Mouse (Mus musculus): ENCODE measurements around the gene Bfsp1. TPM values are rescaled to one million over a fixed set of nuclear protein-coding genes. Genes with fewer than 3 reads are reported as not detected.

Bfsp1 gene
- polyA plus RNA-seq, 1 experiment from 2014 or later: 0.85 TPM

DNA sequence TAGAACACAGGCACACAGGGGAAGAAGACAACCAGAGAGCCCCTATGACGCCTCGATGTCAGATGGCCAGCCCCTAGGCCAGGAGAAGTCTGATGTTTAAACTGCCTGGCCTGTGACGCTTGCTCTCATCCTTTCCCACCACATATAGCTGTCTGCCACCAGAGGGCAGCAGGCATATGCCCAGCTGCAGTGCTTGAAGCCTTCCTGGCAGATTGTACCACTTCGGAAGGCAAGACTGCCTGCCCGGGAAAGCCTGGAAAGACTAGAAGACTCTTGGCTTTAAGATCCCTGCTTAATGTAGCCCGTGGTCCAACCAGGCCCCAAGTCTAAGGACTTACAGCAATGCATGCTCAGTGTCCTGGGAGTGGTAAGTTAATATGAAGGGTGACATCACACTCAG, 4.4 kb upstream of the Bfsp1 start:
- H3K36me3 ChIP-seq (ENCODE audit: control insufficient read depth, insufficient read depth, low read length): no peaks in the 10 kb centered on the region
- no peak overlapping the region for H3K9ac ChIP-seq (ENCODE audit: low read depth, low read length)
- no peak overlapping the region for H3K4me2 ChIP-seq (ENCODE audit: low read length)
- H3K4me1 ChIP-seq (ENCODE audit: control insufficient read depth, insufficient read depth, low read depth, low read length): peaks cover 5% of the 10 kb centered on the region; the same call in 1 of the 2 replicates
- H3K27ac ChIP-seq (ENCODE audit: low read depth, low read length): no peak overlapping the region
- no peaks in the 10 kb centered on the region for H3K27me3 ChIP-seq (replicated peaks; ENCODE audit: control insufficient read depth, insufficient read depth, low read length)
- ATAC-seq: peak; percentile 80
- no peak overlapping the region for H3K4me3 ChIP-seq (ENCODE audit: low read length)
- no peaks in the 10 kb centered on the region for H3K9me3 ChIP-seq (ENCODE audit: control insufficient read depth, low read length)
- WGBS: 6% methylated on average over 6 of the region's 6 CpGs

DNA sequence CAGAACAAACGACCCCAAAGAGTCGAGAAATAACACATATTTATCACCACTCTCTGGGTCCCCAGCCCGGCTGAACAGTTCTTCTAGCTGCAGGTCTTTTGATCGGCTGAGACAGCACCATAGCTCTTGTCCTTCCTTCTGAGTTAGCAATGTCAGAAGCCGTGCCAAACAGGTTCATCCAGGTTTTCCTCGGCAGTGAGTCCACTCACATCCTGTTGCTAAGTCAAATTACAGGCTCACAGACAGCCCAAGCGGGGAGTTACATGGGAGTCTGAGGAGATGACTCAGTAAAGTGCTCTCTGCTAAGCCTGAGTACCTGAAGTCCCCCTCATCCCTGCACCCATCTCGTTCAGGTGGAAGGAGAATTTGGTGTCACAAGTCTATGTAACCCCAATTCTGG, 1.6 kb upstream of the Bfsp1 start:
- WGBS: 68% methylated on average over 8 of the region's 8 CpGs

DNA sequence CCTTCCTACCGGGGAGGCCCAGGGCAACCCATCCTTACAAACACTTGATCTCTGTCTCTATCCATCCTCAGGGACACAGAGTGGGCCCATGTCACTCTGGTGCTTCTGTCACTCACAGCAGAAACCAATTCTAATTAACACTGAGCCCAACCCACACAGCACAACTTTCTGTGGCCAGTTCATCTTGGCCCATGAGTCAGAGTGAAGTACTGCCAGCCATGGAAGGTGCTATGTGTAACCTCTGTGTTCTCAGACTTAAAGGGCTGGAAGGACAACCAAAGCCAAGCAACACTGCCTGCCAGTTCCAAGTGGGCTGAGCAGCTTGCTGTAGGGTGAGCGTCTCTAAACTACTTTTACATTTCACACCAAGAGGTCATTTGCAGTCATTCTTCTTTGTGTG, 3.8 kb downstream of the Bfsp1 start:
- ATAC-seq: no peak
- Histone ChIP-seq H3K27me3 (replicated peaks; ENCODE audit: control insufficient read depth, insufficient read depth, low read length) (no peaks in the 10 kb centered on the region), H3K9ac (ENCODE audit: low read depth, low read length) (no peak overlapping the region), H3K4me1 (ENCODE audit: control insufficient read depth, insufficient read depth, low read depth, low read length) (peaks cover 5% of the 10 kb centered on the region; the same call in 1 of the 2 replicates), H3K4me3 (ENCODE audit: low read length) (no peak overlapping the region), H3K4me2 (ENCODE audit: low read length) (no peak overlapping the region), H3K27ac (ENCODE audit: low read depth, low read length) (no peak overlapping the region), H3K36me3 (ENCODE audit: control insufficient read depth, insufficient read depth, low read length) (no peaks in the 10 kb centered on the region), H3K9me3 (ENCODE audit: control insufficient read depth, low read length) (no peaks in the 10 kb centered on the region)
- 69% methylated on average over 2 of the region's 2 CpGs for WGBS

More for the DNA sequence above, 1.6 kb upstream of the Bfsp1 start:
- peaks cover 5% of the 10 kb centered on the region; the same call in 1 of the 2 replicates for H3K4me1 ChIP-seq (ENCODE audit: control insufficient read depth, insufficient read depth, low read depth, low read length)
- H3K27me3 ChIP-seq (replicated peaks; ENCODE audit: control insufficient read depth, insufficient read depth, low read length): no peaks in the 10 kb centered on the region
- H3K9ac ChIP-seq (ENCODE audit: low read depth, low read length): no peak overlapping the region
- H3K4me2 ChIP-seq (ENCODE audit: low read length): no peak overlapping the region
- no peaks in the 10 kb centered on the region for H3K9me3 ChIP-seq (ENCODE audit: control insufficient read depth, low read length)
- H3K27ac ChIP-seq (ENCODE audit: low read depth, low read length): no peak overlapping the region
- no peaks in the 10 kb centered on the region for H3K36me3 ChIP-seq (ENCODE audit: control insufficient read depth, insufficient read depth, low read length)
- no peak overlapping the region for H3K4me3 ChIP-seq (ENCODE audit: low read length)
- ATAC-seq: no peak

DNA sequence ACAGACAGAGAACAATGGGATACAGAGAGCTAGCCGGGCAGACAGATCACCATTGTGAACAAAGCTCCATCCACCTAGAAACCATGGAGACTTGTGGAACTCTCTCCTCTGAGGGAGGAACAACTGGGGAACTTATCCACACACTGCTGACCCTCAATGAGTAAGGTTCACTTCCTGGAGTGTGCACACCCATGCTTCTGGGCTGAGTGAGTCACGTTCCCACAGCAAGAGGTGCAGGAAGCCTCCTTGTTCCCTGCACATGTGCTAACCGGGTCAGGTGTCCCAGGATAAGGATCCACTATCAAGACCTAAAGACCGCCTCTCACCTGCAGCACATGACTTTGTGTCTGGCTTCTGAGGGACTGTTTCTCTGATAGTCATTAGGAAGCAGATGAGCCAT, 9.5 kb downstream of the Bfsp1 start:
- WGBS: 66% methylated on average over 4 of the region's 4 CpGs
- no peak overlapping the region for H3K27ac ChIP-seq (ENCODE audit: low read depth, low read length)
- H3K9me3 ChIP-seq (ENCODE audit: control insufficient read depth, low read length): no peaks in the 10 kb centered on the region
- no peaks in the 10 kb centered on the region for H3K4me1 ChIP-seq (ENCODE audit: control insufficient read depth, insufficient read depth, low read depth, low read length)
- no peaks in the 10 kb centered on the region for H3K27me3 ChIP-seq (replicated peaks; ENCODE audit: control insufficient read depth, insufficient read depth, low read length)
- no peaks in the 10 kb centered on the region for H3K36me3 ChIP-seq (ENCODE audit: control insufficient read depth, insufficient read depth, low read length)
- no peak overlapping the region for H3K4me3 ChIP-seq (ENCODE audit: low read length)
- H3K9ac ChIP-seq (ENCODE audit: low read depth, low read length): no peak overlapping the region
- ATAC-seq: no peak
- no peak overlapping the region for H3K4me2 ChIP-seq (ENCODE audit: low read length)

GRCm38 (mm10) chr2:143852295-143853275, 10.4 kb downstream of the Bfsp1 start:
- Histone ChIP-seq H3K27ac (ENCODE audit: low read depth, low read length) (no peak overlapping the region), H3K4me2 (ENCODE audit: low read length) (no peak overlapping the region), H3K4me3 (ENCODE audit: low read length) (no peak overlapping the region), H3K36me3 (ENCODE audit: control insufficient read depth, insufficient read depth, low read length) (no peaks in the 10 kb centered on the region), H3K4me1 (ENCODE audit: control insufficient read depth, insufficient read depth, low read depth, low read length) (no peaks in the 10 kb centered on the region), H3K9me3 (ENCODE audit: control insufficient read depth, low read length) (no peaks in the 10 kb centered on the region), H3K27me3 (replicated peaks; ENCODE audit: control insufficient read depth, insufficient read depth, low read length) (no peaks in the 10 kb centered on the region), H3K9ac (ENCODE audit: low read depth, low read length) (no peak overlapping the region)
- ATAC-seq: no peak
- 74% methylated on average over 18 of the region's 18 CpGs for WGBS

GRCm38 (mm10) chr2:143851354-143852221, 11.4 kb downstream of the Bfsp1 start:
- Histone ChIP-seq H3K9me3 (ENCODE audit: control insufficient read depth, low read length) (no peaks in the 10 kb centered on the region), H3K27ac (ENCODE audit: low read depth, low read length) (no peak overlapping the region), H3K4me2 (ENCODE audit: low read length) (no peak overlapping the region), H3K4me3 (ENCODE audit: low read length) (no peak overlapping the region), H3K27me3 (replicated peaks; ENCODE audit: control insufficient read depth, insufficient read depth, low read length) (no peaks in the 10 kb centered on the region), H3K36me3 (ENCODE audit: control insufficient read depth, insufficient read depth, low read length) (no peaks in the 10 kb centered on the region), H3K9ac (ENCODE audit: low read depth, low read length) (no peak overlapping the region), H3K4me1 (ENCODE audit: control insufficient read depth, insufficient read depth, low read depth, low read length) (no peaks in the 10 kb centered on the region)
- peak; percentile 80 for ATAC-seq
- 66% methylated on average over 12 of the region's 12 CpGs for WGBS

DNA sequence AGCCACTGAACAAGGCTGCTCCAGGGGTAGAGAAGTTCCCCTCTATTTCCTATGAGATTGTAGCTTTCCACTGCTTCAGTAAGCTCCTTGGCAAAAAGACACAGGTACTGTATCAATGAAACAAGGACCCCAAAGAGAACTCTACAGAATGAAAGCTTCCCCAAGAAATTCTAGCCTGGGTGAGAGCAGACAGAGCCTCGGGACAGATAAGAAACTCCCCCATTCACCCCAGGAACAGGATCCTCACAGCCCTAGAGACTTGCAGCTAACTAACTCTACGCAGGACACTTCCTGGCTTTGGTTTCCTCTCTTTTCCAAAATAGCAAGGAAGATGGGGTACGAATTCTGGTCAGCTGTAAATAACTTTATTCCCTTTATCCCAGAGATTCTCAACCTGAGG, 15.7 kb downstream of the Bfsp1 start:
- Histone ChIP-seq H3K4me2 (ENCODE audit: low read length) (no peak overlapping the region), H3K4me1 (ENCODE audit: control insufficient read depth, insufficient read depth, low read depth, low read length) (no peaks in the 10 kb centered on the region), H3K27ac (ENCODE audit: low read depth, low read length) (no peak overlapping the region), H3K27me3 (replicated peaks; ENCODE audit: control insufficient read depth, insufficient read depth, low read length) (no peaks in the 10 kb centered on the region), H3K9me3 (ENCODE audit: control insufficient read depth, low read length) (no peaks in the 10 kb centered on the region), H3K4me3 (ENCODE audit: low read length) (no peak overlapping the region), H3K36me3 (ENCODE audit: control insufficient read depth, insufficient read depth, low read length) (no peaks in the 10 kb centered on the region), H3K9ac (ENCODE audit: low read depth, low read length) (no peak overlapping the region)
- no peak for ATAC-seq
- WGBS: 76% methylated on average over 3 of the region's 3 CpGs

GRCm38 (mm10) chr2:143846799-143847198, 16.2 kb downstream of the Bfsp1 start:
- peak; percentile 51; the same call in 1 of the 2 replicates for ATAC-seq
- Histone ChIP-seq H3K4me3 (ENCODE audit: low read length) (no peak overlapping the region), H3K27me3 (replicated peaks; ENCODE audit: control insufficient read depth, insufficient read depth, low read length) (no peaks in the 10 kb centered on the region), H3K9me3 (ENCODE audit: control insufficient read depth, low read length) (no peaks in the 10 kb centered on the region), H3K4me1 (ENCODE audit: control insufficient read depth, insufficient read depth, low read depth, low read length) (no peaks in the 10 kb centered on the region), H3K36me3 (ENCODE audit: control insufficient read depth, insufficient read depth, low read length) (no peaks in the 10 kb centered on the region), H3K9ac (ENCODE audit: low read depth, low read length) (no peak overlapping the region), H3K27ac (ENCODE audit: low read depth, low read length) (no peak overlapping the region), H3K4me2 (ENCODE audit: low read length) (no peak overlapping the region)
- 83% methylated on average over 4 of the region's 4 CpGs for WGBS

DNA sequence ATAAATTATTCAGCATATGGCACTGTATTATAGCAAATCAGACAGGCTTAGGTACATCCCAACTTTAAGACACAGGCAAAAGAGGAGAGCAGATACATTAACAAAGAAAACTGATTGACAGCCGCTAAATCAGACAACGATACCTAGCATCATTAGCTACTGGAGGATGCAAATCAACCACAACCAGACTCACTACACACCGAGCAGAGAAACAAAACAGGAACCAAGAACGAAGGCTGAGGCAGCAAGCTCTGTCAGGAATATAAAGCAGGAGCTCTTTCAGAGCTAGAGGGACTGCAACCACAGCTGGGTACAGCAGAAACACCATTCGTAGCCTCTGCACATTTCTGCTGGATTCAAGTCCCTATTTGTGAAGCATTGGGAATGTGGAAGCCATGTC, 18.2 kb downstream of the Bfsp1 start:
- Histone ChIP-seq H3K4me1 (ENCODE audit: control insufficient read depth, insufficient read depth, low read depth, low read length) (no peaks in the 10 kb centered on the region), H3K27ac (ENCODE audit: low read depth, low read length) (no peak overlapping the region), H3K36me3 (ENCODE audit: control insufficient read depth, insufficient read depth, low read length) (no peaks in the 10 kb centered on the region), H3K4me2 (ENCODE audit: low read length) (no peak overlapping the region), H3K9ac (ENCODE audit: low read depth, low read length) (no peak overlapping the region), H3K9me3 (ENCODE audit: control insufficient read depth, low read length) (no peaks in the 10 kb centered on the region), H3K27me3 (replicated peaks; ENCODE audit: control insufficient read depth, insufficient read depth, low read length) (no peaks in the 10 kb centered on the region), H3K4me3 (ENCODE audit: low read length) (no peak overlapping the region)
- no peak for ATAC-seq
- 70% methylated on average over 5 of the region's 5 CpGs for WGBS

All from hindbrain, embryonic 16.5 days (tissue).